Mouse (Mus musculus): ENCODE results near the gene Olfr1089.

The Olfr1089 gene

GRCm38 (mm10) chr2:86733601-86734000 is at the start of gene Olfr1089:
Gene Olfr1089, minus strand, starts transcription at chr2:86733701.
- no peak for DNase-seq

GRCm38 (mm10) chr2:86782179-86782578 is 48.7 kb upstream of the Olfr1089 start, which contains the start of gene Olfr1093:
Gene Olfr1093, plus strand, starts transcription at chr2:86782479.
- DNase-seq, result no peak

DNA sequence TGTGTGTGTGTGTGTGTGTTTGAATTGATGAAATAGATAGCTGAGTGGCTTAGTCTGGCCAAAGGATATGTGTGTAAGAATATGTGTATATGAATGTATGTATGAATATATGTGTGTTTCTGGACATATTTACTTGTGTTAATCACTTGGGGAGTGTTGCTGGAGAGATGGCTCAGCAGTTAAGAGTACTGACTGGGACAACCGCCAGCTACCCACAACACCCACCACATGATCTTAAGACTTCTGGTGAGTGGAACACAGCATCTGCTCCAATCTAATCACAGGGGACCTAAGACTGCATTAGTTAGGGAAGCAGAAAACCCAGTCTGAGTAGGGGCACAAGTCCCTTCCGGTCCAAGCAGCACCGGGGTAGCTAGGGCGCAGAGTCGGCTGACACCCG is 27.5 kb upstream of the Olfr1089 start:
- no peak for DNase-seq

GRCm38 (mm10) chr2:86758893-86759292 is 25.4 kb upstream of the Olfr1089 start, which contains the start of gene Olfr1090:
Gene Olfr1090, minus strand, starts transcription at chr2:86758993.
- no peak for DNase-seq

- DNase-seq, result no peak
Measured at GRCm38 (mm10) chr2:86698295-86698694, 35.2 kb downstream of the Olfr1089 start, which contains the start of gene Olfr1087. Gene Olfr1087, minus strand, starts transcription at chr2:86698395.

Measured in right cerebral cortex, postnatal 4 days (tissue).